Mouse (Mus musculus) limb, embryonic 12.5 days (tissue): ENCODE results near the gene Amigo1. TPM values are rescaled to one million over a fixed set of nuclear protein-coding genes. Genes with fewer than 3 reads are reported as not detected.

Experiments
- ATAC-seq: fragments of 200-750 bp; cut with Nextera tagmentation; 2 replicates; pipeline ENCODE4 v1.8.0; 2017; ENCODE audit warnings: low read depth, moderate TSS enrichment; ENCODE audit not compliant: insufficient number of reproducible peaks, insufficient read depth, low FRiP score, low TSS enrichment
- H3K27ac ChIP-seq: fragments of 300-500 bp; sonication (generic); 2 replicates; pipeline ENCODE4 v1.5.1; 2016; ENCODE audit warnings: mild to moderate bottlenecking, moderate library complexity
- H3K27me3 ChIP-seq: fragments of 300-500 bp; sonication (generic); 2 replicates; pipeline ENCODE4 v1.6.1; 2016; ENCODE audit warnings: mild to moderate bottlenecking, moderate library complexity
- H3K36me3 ChIP-seq: fragments of 300-500 bp; sonication (generic); 2 replicates; pipeline ENCODE4 v1.6.1; 2016; ENCODE audit warnings: mild to moderate bottlenecking, moderate library complexity
- H3K4me1 ChIP-seq: fragments of 300-500 bp; sonication (generic); replicated peaks from 2 replicates; pipeline ENCODE4 v1.6.1; 2016
- H3K4me2 ChIP-seq: fragments of 300-500 bp; sonication (generic); 2 replicates; pipeline ENCODE4 v1.6.1; 2016; ENCODE audit warnings: mild to moderate bottlenecking, moderate library complexity
- H3K4me3 ChIP-seq: fragments of 300-500 bp; sonication (generic); replicated peaks from 2 replicates; pipeline ENCODE4 v1.5.1; 2016; ENCODE audit warnings: mild to moderate bottlenecking
- H3K9ac ChIP-seq: fragments of 300-500 bp; sonication (generic); replicated peaks from 2 replicates; pipeline ENCODE4 v1.6.1; 2016; ENCODE audit warnings: mild to moderate bottlenecking, moderate library complexity
- H3K9me3 ChIP-seq: fragments of 300-500 bp; sonication (generic); 2 replicates; pipeline ENCODE4 v1.6.1; 2016; ENCODE audit warnings: mild to moderate bottlenecking, moderate library complexity
- WGBS: fragments of 180-500 bp; shearing (Covaris S2); methylation state at CpG from one replicate; pipeline ENCODE4 v1.1.7; 2016; 5-methylcytosine and 5-hydroxymethylcytosine counted together
- polyA plus RNA-seq: library from polyadenylated mRNA; unstranded; fragments of >200 nt; fragmentation: Nextera tagmentation; extraction: Ambion mirVana; gene quantifications from 2 replicates; pipeline ENCODE4 v1.2.1, GENCODE M21; 2016

Amigo1 gene
- 4.4 and 5.8 TPM in 2 replicates for polyA plus RNA-seq

GRCm38 (mm10) chr3:108186098-108187047, at the start of gene Amigo1:
TSS of gene Amigo1 (plus strand) at chr3:108186335.
- Histone ChIP-seq H3K9me3 (no peaks in the 10 kb centered on the region), H3K27ac (no peak within 1 kb of the TSS), H3K36me3 (no peaks in the 10 kb centered on the region), H3K4me2 (peak within 1 kb of the TSS; percentile 90), H3K27me3 (peaks cover 22% of the 10 kb centered on the region), H3K9ac (peak within 1 kb of the TSS; percentile 78), H3K4me3 (peak within 1 kb of the TSS; percentile 75), H3K4me1 (peaks cover 18% of the 10 kb centered on the region)
- ATAC-seq = peak; percentile 67
- 1% methylated on average over 98 of the region's 100 CpGs for WGBS

GRCm38 (mm10) chr3:108139113-108139512, 47.0 kb upstream of the Amigo1 start:
- Histone ChIP-seq H3K27me3 (no peaks in the 10 kb centered on the region), H3K36me3 (peaks cover 26% of the 10 kb centered on the region), H3K9ac (no peak overlapping the region), H3K27ac (no peak overlapping the region), H3K4me3 (no peak overlapping the region), H3K4me2 (no peak overlapping the region), H3K9me3 (no peaks in the 10 kb centered on the region), H3K4me1 (no peaks in the 10 kb centered on the region; the same call in 1 of the 2 replicates)
- WGBS = 82% methylated on average over 1 of the region's 1 CpGs
- ATAC-seq = no peak

GRCm38 (mm10) chr3:108140786-108141185, 45.3 kb upstream of the Amigo1 start:
- Histone ChIP-seq H3K36me3 (peaks cover 26% of the 10 kb centered on the region), H3K4me2 (no peak overlapping the region), H3K4me1 (peaks cover 9% of the 10 kb centered on the region), H3K9me3 (no peaks in the 10 kb centered on the region), H3K9ac (no peak overlapping the region), H3K27ac (no peak overlapping the region), H3K4me3 (no peak overlapping the region), H3K27me3 (no peaks in the 10 kb centered on the region)
- WGBS = 86% methylated on average over 4 of the region's 4 CpGs
- no peak for ATAC-seq

GRCm38 (mm10) chr3:108145534-108146445, 40.3 kb upstream of the Amigo1 start, which contains the start of gene Gnai3:
TSS of gene Gnai3 (minus strand) at chr3:108146146.
- Histone ChIP-seq H3K27ac (peak within 1 kb of the TSS; percentile 93), H3K36me3 (0 out of 2 replicates have a peak, but pooled peaks cover 2% of the 10 kb centered on the region), H3K27me3 (no peaks in the 10 kb centered on the region), H3K9me3 (no peaks in the 10 kb centered on the region), H3K4me3 (peak within 1 kb of the TSS; percentile 80), H3K4me2 (peak within 1 kb of the TSS; percentile 67), H3K9ac (peak within 1 kb of the TSS; percentile 89), H3K4me1 (peaks cover 14% of the 10 kb centered on the region)
- under 1% methylated on average over 63 of the region's 63 CpGs for WGBS
- ATAC-seq = peak; percentile 89

GRCm38 (mm10) chr3:108146671-108147070, 39.5 kb upstream of the Amigo1 start:
- H3K36me3 ChIP-seq = no peaks in the 10 kb centered on the region
- peak overlapping the region; percentile 67 for H3K4me2 ChIP-seq
- WGBS = 56% methylated on average over 5 of the region's 5 CpGs
- H3K27me3 ChIP-seq = no peaks in the 10 kb centered on the region
- no peak for ATAC-seq
- peak overlapping the region; percentile 80 for H3K4me3 ChIP-seq
- 0 out of 2 replicates have a peak overlapping the region, but pooled peaks have one; percentile 93 for H3K27ac ChIP-seq
- peak overlapping the region; percentile 89 for H3K9ac ChIP-seq
- H3K4me1 ChIP-seq = peaks cover 14% of the 10 kb centered on the region
- no peaks in the 10 kb centered on the region for H3K9me3 ChIP-seq

GRCm38 (mm10) chr3:108147386-108148235, 38.5 kb upstream of the Amigo1 start:
- peak; percentile 53; the same call in 1 of the 2 replicates for ATAC-seq
- no peaks in the 10 kb centered on the region for H3K9me3 ChIP-seq
- H3K4me2 ChIP-seq = no peak overlapping the region
- no peaks in the 10 kb centered on the region for H3K27me3 ChIP-seq
- no peak overlapping the region for H3K4me3 ChIP-seq
- no peak overlapping the region for H3K9ac ChIP-seq
- WGBS = 70% methylated on average over 11 of the region's 11 CpGs
- no peaks in the 10 kb centered on the region for H3K36me3 ChIP-seq
- peaks cover 14% of the 10 kb centered on the region for H3K4me1 ChIP-seq
- no peak overlapping the region for H3K27ac ChIP-seq

DNA sequence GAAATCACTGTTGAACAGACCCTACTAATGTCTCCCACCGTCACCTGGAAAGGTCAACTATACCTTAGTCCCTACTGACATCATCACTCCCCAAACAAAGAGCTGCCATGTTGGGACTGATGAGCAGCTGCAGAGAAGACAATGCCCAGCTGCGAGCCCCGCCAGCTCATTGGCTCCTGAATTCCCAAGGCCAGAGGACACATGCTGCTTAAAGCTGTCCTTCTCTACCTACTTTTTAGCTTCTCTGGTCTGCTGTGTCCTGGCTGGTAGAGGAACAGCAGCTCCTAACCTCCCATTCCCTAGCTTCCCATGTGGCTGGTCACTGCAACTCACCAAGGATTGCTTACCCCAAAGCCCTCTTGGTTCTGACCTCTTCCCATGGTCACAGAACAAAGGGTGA, 33.8 kb upstream of the Amigo1 start:
- H3K36me3 ChIP-seq = no peaks in the 10 kb centered on the region
- H3K4me1 ChIP-seq = no peaks in the 10 kb centered on the region
- H3K27me3 ChIP-seq = no peaks in the 10 kb centered on the region
- 94% methylated on average over 3 of the region's 3 CpGs for WGBS
- no peak overlapping the region for H3K9ac ChIP-seq
- H3K4me3 ChIP-seq = no peak overlapping the region
- no peak overlapping the region for H3K4me2 ChIP-seq
- no peaks in the 10 kb centered on the region for H3K9me3 ChIP-seq
- H3K27ac ChIP-seq = no peak overlapping the region
- ATAC-seq = no peak

GRCm38 (mm10) chr3:108154656-108155055, 31.5 kb upstream of the Amigo1 start, which contains the start of gene Gpr61:
TSS of gene Gpr61 (minus strand) at chr3:108154882.
- no peaks in the 10 kb centered on the region for H3K9me3 ChIP-seq
- H3K4me2 ChIP-seq = no peak within 1 kb of the TSS
- WGBS = 44% methylated on average over 4 of the region's 4 CpGs
- no peak for ATAC-seq
- H3K27ac ChIP-seq = no peak within 1 kb of the TSS
- H3K9ac ChIP-seq = no peak within 1 kb of the TSS; the same call in 1 of the 2 replicates
- no peaks in the 10 kb centered on the region for H3K27me3 ChIP-seq
- H3K36me3 ChIP-seq = no peaks in the 10 kb centered on the region
- no peak within 1 kb of the TSS for H3K4me3 ChIP-seq
- no peaks in the 10 kb centered on the region for H3K4me1 ChIP-seq

DNA sequence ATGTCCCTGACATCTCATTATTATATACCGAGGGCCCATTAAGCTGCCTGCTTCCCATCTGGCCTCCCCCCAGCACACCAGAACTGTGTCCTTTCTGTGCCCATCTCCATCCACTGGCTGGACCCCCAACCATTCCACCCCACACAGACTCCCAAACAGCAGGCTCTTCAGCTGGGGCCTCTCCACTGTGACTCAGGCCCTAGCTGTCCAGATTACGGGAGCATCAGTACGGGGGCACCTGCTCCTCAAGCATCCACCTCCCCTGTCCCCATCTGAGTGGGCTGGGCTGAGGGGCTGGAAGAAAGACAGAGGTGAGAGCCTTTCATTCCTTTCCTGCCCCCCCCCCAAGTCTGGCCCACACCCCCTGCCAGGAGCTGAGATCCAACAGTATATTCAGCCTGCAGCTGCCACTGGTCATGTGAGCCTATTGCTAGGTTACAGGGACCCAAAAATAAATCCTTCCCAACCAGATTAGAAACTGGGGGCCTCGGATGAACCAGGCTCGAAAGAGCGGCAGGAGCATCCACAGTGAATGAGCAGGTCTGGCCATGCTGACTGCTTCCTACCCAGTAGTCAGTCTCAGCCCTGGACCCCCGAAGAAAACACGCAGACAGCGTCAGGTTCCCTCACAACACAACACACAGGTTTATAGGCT, 27.6 kb upstream of the Amigo1 start:
- WGBS = 66% methylated on average over 9 of the region's 9 CpGs
- no peak for ATAC-seq
- no peaks in the 10 kb centered on the region for H3K4me1 ChIP-seq
- H3K27me3 ChIP-seq = no peaks in the 10 kb centered on the region
- no peaks in the 10 kb centered on the region for H3K9me3 ChIP-seq
- H3K4me2 ChIP-seq = no peak overlapping the region
- H3K36me3 ChIP-seq = no peaks in the 10 kb centered on the region
- no peak overlapping the region for H3K4me3 ChIP-seq
- no peak overlapping the region; the same call in 1 of the 2 replicates for H3K9ac ChIP-seq
- no peak overlapping the region for H3K27ac ChIP-seq

- Histone ChIP-seq H3K9me3 (no peaks in the 10 kb centered on the region), H3K4me2 (no peak overlapping the region), H3K4me1 (peaks cover 44% of the 10 kb centered on the region), H3K36me3 (no peaks in the 10 kb centered on the region), H3K9ac (no peak overlapping the region), H3K27ac (no peak overlapping the region), H3K4me3 (no peak overlapping the region), H3K27me3 (no peaks in the 10 kb centered on the region)
- WGBS = 64% methylated on average over 5 of the region's 5 CpGs
- ATAC-seq = no peak
These were observed 22.0 kb upstream of the Amigo1 start for GRCm38 (mm10) chr3:108164091-108164490.
